Mouse (Mus musculus) kidney, postnatal 4 days (tissue): ENCODE measurements at regions not wholly inside any gene's neighbourhood (a gene's known extent, or its start where the extent isn't known, plus 50 kb on each side); places are given as distances from the start of the nearest gene placed in this dataset.

ENCODE experiments used
- DNase-seq, 2 experiments: peaks; one replicate each; pipeline ENCODE4 v3.0.0; 2021; ENCODE audit warnings: mixed read lengths in 2 of 2

GRCm38 (mm10) chr9:74655956-74656355 lies 205.8 kb upstream of the Onecut1 start:
- no peak for DNase-seq

- DNase-seq = no peak
These were observed 205.3 kb upstream of the Onecut1 start for GRCm38 (mm10) chr9:74656392-74656791.

- no peak for DNase-seq
These were observed 190.3 kb upstream of the Onecut1 start for GRCm38 (mm10) chr9:74671356-74671952.

- no peak for DNase-seq
These were observed 189.5 kb upstream of the Onecut1 start for GRCm38 (mm10) chr9:74672261-74672660.

- DNase-seq = no peak
These were observed 163.5 kb upstream of the Onecut1 start for GRCm38 (mm10) chr9:74698229-74698628.

GRCm38 (mm10) chr9:74705698-74706097 lies 156.0 kb upstream of the Onecut1 start:
- no peak for DNase-seq

- no peak for DNase-seq
These were observed 154.1 kb upstream of the Onecut1 start for GRCm38 (mm10) chr9:74707608-74708007.

GRCm38 (mm10) chr9:74711698-74712097 lies 150.0 kb upstream of the Onecut1 start:
- no peak for DNase-seq

GRCm38 (mm10) chr9:74732451-74732850 lies 129.3 kb upstream of the Onecut1 start:
- DNase-seq = no peak

- DNase-seq = no peak
These were observed 119.8 kb upstream of the Onecut1 start for GRCm38 (mm10) chr9:74741949-74742348.

- no peak for DNase-seq
These were observed 113.8 kb upstream of the Onecut1 start for GRCm38 (mm10) chr9:74747886-74748285.

GRCm38 (mm10) chr9:74758025-74758424 lies 103.7 kb upstream of the Onecut1 start:
- DNase-seq = no peak

- no peak for DNase-seq
These were observed 102.8 kb upstream of the Onecut1 start for GRCm38 (mm10) chr9:74758876-74759275.

- DNase-seq = no peak
These were observed 81.3 kb upstream of the Onecut1 start for GRCm38 (mm10) chr9:74780419-74780818.

GRCm38 (mm10) chr9:74793394-74793793 lies 68.3 kb upstream of the Onecut1 start:
- DNase-seq = no peak

- DNase-seq = no peak
These were observed 65.7 kb upstream of the Onecut1 start for GRCm38 (mm10) chr9:74795994-74796393.

- DNase-seq = no peak
These were observed 64.4 kb upstream of the Onecut1 start for GRCm38 (mm10) chr9:74797272-74797844.

GRCm38 (mm10) chr9:74801091-74801490 lies 60.6 kb upstream of the Onecut1 start:
- DNase-seq = no peak

GRCm38 (mm10) chr9:74811437-74811836 lies 50.3 kb upstream of the Onecut1 start:
- DNase-seq = no peak
